Mouse (Mus musculus) neural tube, embryonic 13.5 days (tissue): ENCODE data around the gene Sprr2h. TPM values are rescaled to one million over a fixed set of nuclear protein-coding genes. Genes with fewer than 3 reads are reported as not detected.

ENCODE experiments used
- polyA plus RNA-seq: library from polyadenylated mRNA; unstranded; fragments of >200 nt; fragmentation: Nextera tagmentation; extraction: Ambion mirVana; gene quantifications from 2 replicates; pipeline ENCODE4 v1.2.1, GENCODE M21; 2015

Gene Sprr2h
- polyA plus RNA-seq, 1 experiment from 2014 or later: not detected

Other genes with a start within 250 kb of the Sprr2h start
- not detected in 2 replicates for gene Lelp1, start 242.9 kb upstream of the Sprr2h start, polyA plus RNA-seq
- gene Sprr2a1, start 169.9 kb upstream of the Sprr2h start, polyA plus RNA-seq: not detected in 2 replicates
- not detected in 2 replicates for gene Sprr2a2, start 169.8 kb upstream of the Sprr2h start, polyA plus RNA-seq
- not detected in 2 replicates for gene Sprr2a3, start 100.3 kb upstream of the Sprr2h start, polyA plus RNA-seq
- not detected in 2 replicates for gene Sprr2b, start 69.1 kb upstream of the Sprr2h start, polyA plus RNA-seq
- not detected in 2 replicates for gene Sprr2d, start 46.5 kb upstream of the Sprr2h start, polyA plus RNA-seq
- not detected in 2 replicates for gene Sprr2e, start 33.5 kb upstream of the Sprr2h start, polyA plus RNA-seq
- not detected in 2 replicates for gene Sprr2f, start 20.5 kb upstream of the Sprr2h start, polyA plus RNA-seq
- not detected in 2 replicates for gene Sprr2i, start 22.3 kb downstream of the Sprr2h start, polyA plus RNA-seq
- not detected in 2 replicates for gene Sprr2j-ps, start 32.4 kb downstream of the Sprr2h start, polyA plus RNA-seq
- gene Gm9774, start 43.7 kb downstream of the Sprr2h start, polyA plus RNA-seq: 9.7 and 14.2 TPM in 2 replicates
- not detected in 2 replicates for gene Sprr2k, start 46.9 kb downstream of the Sprr2h start, polyA plus RNA-seq
- gene Sprr1b, start 53.1 kb downstream of the Sprr2h start, polyA plus RNA-seq: not detected in 2 replicates
- gene Sprr3, start 73.0 kb downstream of the Sprr2h start, polyA plus RNA-seq: not detected in 2 replicates
- gene Sprr1a, start 100.2 kb downstream of the Sprr2h start, polyA plus RNA-seq: not detected in 2 replicates
- gene Sprr4, start 114.8 kb downstream of the Sprr2h start, polyA plus RNA-seq: not detected in 2 replicates
- not detected in 2 replicates for gene 2310046K23Rik, start 148.8 kb downstream of the Sprr2h start, polyA plus RNA-seq
- not detected in 2 replicates for gene Ivl, start 188.1 kb downstream of the Sprr2h start, polyA plus RNA-seq
- gene Smcp, start 203.3 kb downstream of the Sprr2h start, polyA plus RNA-seq: not detected in 2 replicates
- not detected in 2 replicates for gene 2210017I01Rik, start 221.8 kb downstream of the Sprr2h start, polyA plus RNA-seq
- gene Lce6a, start 236.0 kb downstream of the Sprr2h start, polyA plus RNA-seq: not detected in 2 replicates